Mouse (Mus musculus) C2C12 (cell line): ENCODE measurements around the gene Slc25a45. TPM values are rescaled to one million over a fixed set of nuclear protein-coding genes. Genes with fewer than 3 reads are reported as not detected.
A peak's percentile ranks its signal among the peaks of the same experiment; 100 is the strongest.

ENCODE experiments used
- H3K27me3 ChIP-seq: one replicate; pipeline ENCODE4 v1.6.1; 2011; ENCODE audit not compliant: control insufficient read depth, insufficient read depth, insufficient read length
- H3K36me3 ChIP-seq: one replicate; pipeline ENCODE4 v1.6.1; 2011; ENCODE audit not compliant: control insufficient read depth, insufficient read depth
- H3K4me3 ChIP-seq: one replicate; pipeline ENCODE4 v1.5.1; 2011; ENCODE audit warnings: mild to moderate bottlenecking, control low read depth; ENCODE audit not compliant: poor library complexity, insufficient read depth, severe bottlenecking
- H3K79me2 ChIP-seq: one replicate; pipeline ENCODE4 v1.6.1; 2011; ENCODE audit not compliant: control insufficient read depth, insufficient read depth
- H3K79me3 ChIP-seq: one replicate; pipeline ENCODE4 v1.6.1; 2011; ENCODE audit warnings: low read depth, control low read depth
- H3ac ChIP-seq: one replicate; pipeline ENCODE3; 2011; ENCODE audit warnings: low read depth; ENCODE audit not compliant: control insufficient read depth, insufficient read length
- CEBPB ChIP-seq: IDR thresholded peaks from one replicate; pipeline ENCODE4 v1.6.1; 2011; ENCODE audit warnings: low read depth, mild to moderate bottlenecking, control low read depth, moderate library complexity
- CTCF ChIP-seq: IDR thresholded peaks from one replicate; pipeline ENCODE4 v1.5.1; 2011; ENCODE audit not compliant: control insufficient read depth, insufficient read depth, insufficient read length
- FOSL1 ChIP-seq: IDR thresholded peaks from one replicate; pipeline ENCODE4 v1.8.0; 2011; ENCODE audit warnings: mild to moderate bottlenecking, low read length; ENCODE audit not compliant: poor library complexity, insufficient read depth, severe bottlenecking
- MAX ChIP-seq: IDR thresholded peaks from one replicate; pipeline ENCODE4 v1.6.1; 2011; ENCODE audit warnings: mild to moderate bottlenecking, control low read depth
- MYOD1 ChIP-seq: IDR thresholded peaks from one replicate; pipeline ENCODE4 v1.6.1; 2011; ENCODE audit warnings: low read depth; ENCODE audit not compliant: control insufficient read depth, insufficient read length
- MYOG ChIP-seq: IDR thresholded peaks from one replicate; pipeline ENCODE4 v1.6.1; 2011; ENCODE audit not compliant: control insufficient read depth, insufficient read length; ENCODE audit errors: extremely low read depth
- USF1 ChIP-seq: IDR thresholded peaks from one replicate; pipeline ENCODE4 v1.6.1; 2011; ENCODE audit warnings: low read depth, mild to moderate bottlenecking, control low read depth, moderate library complexity
- long read RNA-seq, 2 experiments: library from polyadenylated mRNA; unstranded; transcript quantifications; one replicate each; pipeline ENCODE4 v2.0.0; 2019 to 2020
- polyA plus RNA-seq: library from polyadenylated mRNA; unstranded; fragments of >200 nt; fragmentation: generic; extraction: Trizol; gene quantifications from one replicate; pipeline ENCODE4 v1.2.1, GENCODE M21; 2012; ENCODE audit warnings: missing spikeins

Gene Slc25a45
- polyA plus RNA-seq: 5.5 TPM
- long read RNA-seq, experiment 1, transcript Slc25a45-201 (6 exons, 2,480 nt): major isoform, 6 of 9 reads
- long read RNA-seq, experiment 1, partial matches to known transcripts: 1 of 9 reads
- long read RNA-seq, experiment 1, other reads (novel, unspliced or antisense): 1 of 9 reads
- long read RNA-seq, experiment 2, partial matches to known transcripts: 0 of 10 reads
- long read RNA-seq, experiment 2, other reads (novel, unspliced or antisense): 2 of 10 reads

- peaks cover 9% of the 10 kb centered on the region for H3K79me3 ChIP-seq
- peak within 1 kb of the TSS; percentile 50 for H3ac ChIP-seq
- peak within 1 kb of the TSS; percentile 7 for H3K4me3 ChIP-seq
- TF ChIP-seq MAX: peak; percentile 50
- TF ChIP-seq FOSL1: peak; percentile 59
- TF ChIP-seq CEBPB: no peak
- peak; percentile 91 for TF ChIP-seq CTCF
- H3K79me2 ChIP-seq: peaks cover 35% of the 10 kb centered on the region
- H3K36me3 ChIP-seq: no peaks in the 10 kb centered on the region
- no peaks in the 10 kb centered on the region for H3K27me3 ChIP-seq
Observed at GRCm38 (mm10) chr19:5877618-5878361, at the start of gene Slc25a45. Gene Slc25a45 (plus strand): TSS chr19:5877808.

DNA sequence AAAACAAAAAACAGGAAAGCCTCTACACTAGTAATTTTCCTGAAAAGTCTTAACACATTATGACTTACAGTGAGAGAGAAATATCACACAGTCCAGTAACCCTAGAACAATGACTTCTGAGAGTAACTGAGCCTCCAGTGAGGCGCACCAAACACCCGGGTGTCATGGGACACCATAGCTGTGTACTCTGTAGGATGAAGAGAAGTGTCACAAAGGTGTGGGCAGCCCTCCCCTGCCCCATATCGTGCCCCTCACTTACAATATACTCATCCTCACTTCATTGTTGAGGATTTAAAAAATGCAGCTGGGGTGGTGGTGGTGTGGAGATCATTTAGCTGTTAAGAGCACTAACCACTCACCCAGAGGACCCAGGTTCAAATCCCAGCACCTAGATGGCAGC, 49.5 kb upstream of the Slc25a45 start:
- H3K36me3 ChIP-seq: peaks cover 84% of the 10 kb centered on the region
- TF ChIP-seq MYOD1 (no peak), MYOG (no peak), MAX (no peak), FOSL1 (no peak), CEBPB (no peak), USF1 (no peak), CTCF (no peak)
- no peak overlapping the region for H3ac ChIP-seq
- H3K27me3 ChIP-seq: no peaks in the 10 kb centered on the region
- peaks cover 24% of the 10 kb centered on the region for H3K79me3 ChIP-seq
- no peak overlapping the region for H3K4me3 ChIP-seq
- H3K79me2 ChIP-seq: peaks cover 86% of the 10 kb centered on the region

- Histone ChIP-seq H3ac (no peak overlapping the region), H3K36me3 (peaks cover 77% of the 10 kb centered on the region), H3K4me3 (no peak overlapping the region), H3K27me3 (no peaks in the 10 kb centered on the region), H3K79me3 (peaks cover 25% of the 10 kb centered on the region), H3K79me2 (peaks cover 93% of the 10 kb centered on the region)
- TF ChIP-seq MYOG (no peak), CEBPB (no peak), FOSL1 (no peak), USF1 (no peak), CTCF (no peak), MAX (no peak), MYOD1 (no peak)
Observed at GRCm38 (mm10) chr19:5828905-5829304, 48.7 kb upstream of the Slc25a45 start.

- H3K36me3 ChIP-seq: peaks cover 65% of the 10 kb centered on the region
- TF ChIP-seq MAX (no peak), MYOD1 (no peak), MYOG (no peak), USF1 (no peak), CEBPB (no peak), FOSL1 (no peak), CTCF (no peak)
- no peaks in the 10 kb centered on the region for H3K27me3 ChIP-seq
- peaks cover 95% of the 10 kb centered on the region for H3K79me2 ChIP-seq
- no peak overlapping the region for H3K4me3 ChIP-seq
- H3ac ChIP-seq: no peak overlapping the region
- H3K79me3 ChIP-seq: peaks cover 31% of the 10 kb centered on the region
Observed at GRCm38 (mm10) chr19:5829958-5830615, 47.5 kb upstream of the Slc25a45 start.

DNA sequence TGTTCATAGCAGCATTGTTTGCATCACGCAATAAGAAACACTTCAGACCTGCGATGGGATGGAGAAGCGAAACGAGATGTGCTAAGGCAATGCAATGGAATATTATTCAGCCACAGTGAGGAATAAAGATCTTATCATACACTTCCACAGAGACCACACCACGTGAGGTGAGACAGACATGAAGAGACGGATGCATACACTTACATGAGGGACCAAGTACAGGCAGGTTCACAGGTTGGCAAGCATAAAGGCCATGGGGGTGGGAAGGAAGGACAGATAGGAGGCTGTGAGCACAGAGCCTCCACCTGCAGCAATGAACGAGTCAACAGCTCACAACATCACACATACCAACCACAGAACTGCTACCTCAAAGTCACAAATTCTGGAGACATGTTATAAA, 46.8 kb upstream of the Slc25a45 start:
- Histone ChIP-seq H3K79me2 (peaks cover 97% of the 10 kb centered on the region), H3K79me3 (peaks cover 36% of the 10 kb centered on the region), H3K27me3 (no peaks in the 10 kb centered on the region), H3K36me3 (peaks cover 58% of the 10 kb centered on the region), H3ac (no peak overlapping the region), H3K4me3 (no peak overlapping the region)
- TF ChIP-seq CTCF (no peak), MYOG (no peak), CEBPB (no peak), MYOD1 (no peak), FOSL1 (no peak), USF1 (no peak), MAX (no peak)
